Comparison of ENCODE assay signal across 9 mouse cellular contexts in the genomic region with DNA sequence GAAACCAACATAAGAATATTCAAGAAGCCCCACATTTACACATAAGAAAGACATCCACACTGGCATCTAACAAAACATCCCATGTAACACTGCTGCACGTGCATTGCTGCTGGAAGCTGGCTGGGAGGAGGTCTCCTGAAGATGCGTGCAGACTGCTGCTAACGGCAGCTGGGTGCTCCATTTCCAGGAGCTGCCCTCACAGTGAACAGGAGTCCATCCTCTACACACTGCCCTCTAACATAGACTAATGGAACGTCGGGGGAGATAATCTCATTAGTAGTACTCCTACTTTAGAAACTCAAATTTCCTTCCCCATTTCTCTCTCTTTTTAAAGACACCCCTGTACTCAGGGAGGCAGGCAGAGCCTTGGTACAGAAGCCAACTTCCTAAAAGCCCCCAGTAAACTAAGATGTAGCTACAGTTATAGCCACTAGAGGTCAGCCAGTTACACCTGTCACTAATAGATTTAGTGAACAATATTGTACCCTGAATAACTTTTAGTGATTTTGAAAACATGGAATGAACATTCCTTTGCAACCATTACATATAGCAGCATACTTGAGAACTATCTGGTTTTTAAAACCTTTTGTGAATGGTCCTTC.
A peak's percentile ranks its signal among the peaks of the same experiment; 100 is the strongest.
DNase-seq lines count a peak whose midpoint lies in the region; ATAC-seq and TF ChIP-seq lines count a peak whose summit lies in the region.
"Had no signal": no experiment of that assay in that cellular context is flagged by ENCODE, and none has a peak within 500 bp of the region (broad histone marks: within the 10 kb centered on the region; RNA-seq: fewer than 3 reads in every experiment).

No protein-coding gene starts in this region.

- no peak for ATAC-seq in lung, embryonic 14.5 days (ENCODE audit: insufficient read depth)
- no peak for ATAC-seq in midbrain, embryonic 14.5 days (ENCODE audit: low FRiP score, low TSS enrichment)

- no peaks in the 10 kb centered on the region for H3K9me3 ChIP-seq in lung, embryonic 14.5 days (ENCODE audit: low read depth, low read length)
- H3K9me3 ChIP-seq in midbrain, embryonic 14.5 days (ENCODE audit: control insufficient read depth, low read length), result no peaks in the 10 kb centered on the region
- H3K9me3 ChIP-seq: neural tube, embryonic 13.5 days had no signal

- H3K4me2 ChIP-seq in lung, embryonic 14.5 days, result no peak overlapping the region
- H3K4me2 ChIP-seq in midbrain, embryonic 14.5 days (ENCODE audit: low read length), result no peak overlapping the region
- H3K4me2 ChIP-seq: neural tube, embryonic 13.5 days had no signal

- no peaks in the 10 kb centered on the region for H3K36me3 ChIP-seq in lung, embryonic 14.5 days (ENCODE audit: insufficient read depth)
- no peaks in the 10 kb centered on the region for H3K36me3 ChIP-seq in midbrain, embryonic 14.5 days (ENCODE audit: control insufficient read depth, insufficient read depth, low read length)
- H3K36me3 ChIP-seq: neural tube, embryonic 13.5 days had no signal

- H3K9ac ChIP-seq in lung, embryonic 14.5 days, result no peak overlapping the region
- no peak overlapping the region for H3K9ac ChIP-seq in midbrain, embryonic 14.5 days (replicated peaks; ENCODE audit: low read length)
- H3K9ac ChIP-seq: neural tube, embryonic 13.5 days had no signal

- no peak overlapping the region for H3K27ac ChIP-seq in lung, embryonic 14.5 days (ENCODE audit: low read depth)
- no peak overlapping the region for H3K27ac ChIP-seq in midbrain, embryonic 14.5 days (replicated peaks; ENCODE audit: low read depth, low read length)
- H3K27ac ChIP-seq: neural tube, embryonic 13.5 days had no signal

- H3K27me3 ChIP-seq in lung, embryonic 14.5 days (ENCODE audit: insufficient read depth, low read length), result no peaks in the 10 kb centered on the region
- no peaks in the 10 kb centered on the region for H3K27me3 ChIP-seq in midbrain, embryonic 14.5 days (ENCODE audit: control insufficient read depth, insufficient read depth, low read length)
- H3K27me3 ChIP-seq: neural tube, embryonic 13.5 days had no signal

- H3K4me1 ChIP-seq in lung, embryonic 14.5 days (ENCODE audit: insufficient read depth), result no peaks in the 10 kb centered on the region
- H3K4me1 ChIP-seq in midbrain, embryonic 14.5 days (ENCODE audit: control insufficient read depth, insufficient read depth, low read length), result peaks cover 9% of the 10 kb centered on the region; the same call in 1 of the 2 replicates

- H3K4me3 ChIP-seq in lung, embryonic 14.5 days (ENCODE audit: low read depth, low read length), result no peak overlapping the region
- H3K4me3 ChIP-seq in midbrain, embryonic 14.5 days (replicated peaks; ENCODE audit: low read depth, low read length), result no peak overlapping the region
- H3K4me3 ChIP-seq: neural tube, embryonic 13.5 days had no signal

- peak; percentile 57 for TF ChIP-seq CTCF in lung, embryonic 14.5 days (IDR thresholded peaks at IDR 0.05; ENCODE audit: low read depth)

- WGBS in lung, embryonic 14.5 days, result 52% methylated on average over 5 of the region's 5 CpGs
- WGBS in midbrain, embryonic 14.5 days, result 50% methylated on average over 5 of the region's 5 CpGs

- DNase-seq in embryo, embryonic 10.5 days (ENCODE audit: low spot score), result peak; percentile 35
- DNase-seq in embryo, embryonic 10 days (ENCODE audit: low spot score), result no peak
- DNase-seq in lung, embryonic 14.5 days, result peak; percentile 34
- DNase-seq in lung, postnatal 4 days, result no peak
- DNase-seq in brain, adult 2 months (ENCODE audit: low read depth, low spot score), result peak; percentile 33
- peak; percentile 68 for DNase-seq in midbrain, embryonic 14.5 days
- DNase-seq in gastrocnemius, postnatal 25 days, result no peak
- DNase-seq in kidney, postnatal 10 days, result no peak

Comparison
In these comparisons a context has a peak if more than half of its experiments do, and no peak if none do; other contexts are left out.
1. DNase-seq: peak in embryo, embryonic 10.5 days (single experiment), lung, embryonic 14.5 days (single experiment), brain, adult 2 months (single experiment) and midbrain, embryonic 14.5 days (single experiment); none in embryo, embryonic 10 days (single experiment), lung, postnatal 4 days (0 of 2), gastrocnemius, postnatal 25 days (single experiment) and kidney, postnatal 10 days (single experiment).